ENCODE assay signal across 25 mouse cellular contexts in genomic region chr9:111170430-111170829, GRCm38 (mm10).
"Had no signal": no experiment of that assay in that cellular context is flagged by ENCODE, and none has a peak within 500 bp of the region (broad histone marks: within the 10 kb centered on the region; RNA-seq: fewer than 3 reads in every experiment).

No protein-coding gene starts in this region.

- H3K4me1 ChIP-seq: limb, embryonic 10.5 days; limb, embryonic 13.5 days; lung, embryonic 15.5 days had no signal

- H3K9ac ChIP-seq: limb, embryonic 13.5 days; liver, embryonic 12.5 days; liver, embryonic 15.5 days; lung, embryonic 15.5 days; neural tube, embryonic 13.5 days had no signal

- DNase-seq: kidney, postnatal 10 days; layer of hippocampus, adult 9-11 months; liver; lung, adult 18-20 months; lung, postnatal 10 days; lung, postnatal 36 days; midbrain, embryonic 14.5 days; right cerebral cortex, adult 18-20 months; right cerebral cortex, postnatal 14 days; right cerebral cortex, postnatal 4 days; thymus, adult 2 months; thymus, postnatal 14 days; thymus, postnatal 4 days had no signal

- H3K27me3 ChIP-seq: limb, embryonic 13.5 days; liver, embryonic 12.5 days; liver, embryonic 15.5 days; lung, embryonic 15.5 days; neural tube, embryonic 13.5 days had no signal

- H3K36me3 ChIP-seq: limb, embryonic 10.5 days; liver, embryonic 15.5 days; lung, embryonic 15.5 days; midbrain, embryonic 10.5 days; neural tube, embryonic 13.5 days had no signal

- ATAC-seq: hindbrain, postnatal 0 days; inflammation-experienced regulatory T-cells, adult 6 months; intestine, embryonic 16.5 days; liver, embryonic 12.5 days had no signal

- H3K4me3 ChIP-seq: layer of hippocampus, adult 2 months; limb, embryonic 10.5 days; limb, embryonic 13.5 days; liver, embryonic 12.5 days; liver, embryonic 15.5 days; lung, embryonic 15.5 days; midbrain, embryonic 10.5 days; neural tube, embryonic 13.5 days had no signal

- H3K9me3 ChIP-seq: limb, embryonic 10.5 days; limb, embryonic 13.5 days; liver, embryonic 12.5 days; liver, embryonic 15.5 days; lung, embryonic 15.5 days; midbrain, embryonic 10.5 days; neural tube, embryonic 13.5 days had no signal

- H3K4me2 ChIP-seq: limb, embryonic 13.5 days; liver, embryonic 12.5 days; liver, embryonic 15.5 days; lung, embryonic 15.5 days; neural tube, embryonic 13.5 days had no signal

- H3K27ac ChIP-seq: hindbrain, postnatal 0 days; layer of hippocampus, adult 2 months; limb, embryonic 10.5 days; limb, embryonic 13.5 days; liver, embryonic 12.5 days; liver, embryonic 15.5 days; lung, embryonic 15.5 days; midbrain, embryonic 10.5 days; neural tube, embryonic 13.5 days; stomach, postnatal 0 days had no signal
